Mouse (Mus musculus) heart, postnatal 0 days (tissue): ENCODE data around the gene Card14. TPM values are rescaled to one million over a fixed set of nuclear protein-coding genes. Genes with fewer than 3 reads are reported as not detected.

Source experiments
- ATAC-seq: fragments of 200-750 bp; cut with Nextera tagmentation; 2 replicates; pipeline ENCODE4 v1.8.0; 2017; ENCODE audit warnings: low read depth, moderate number of reproducible peaks, moderate library complexity; ENCODE audit not compliant: insufficient read depth
- DNase-seq: peaks from one replicate; pipeline ENCODE4 v3.0.0-alpha.2; 2016; ENCODE audit warnings: low spot score
- H3K27ac ChIP-seq: fragments of 300-500 bp; sonication (generic); 2 replicates; pipeline ENCODE4 v1.5.1; 2014; ENCODE audit warnings: low read depth, mild to moderate bottlenecking
- H3K27me3 ChIP-seq: fragments of 300-500 bp; sonication (generic); 2 replicates; pipeline ENCODE4 v1.6.1; 2014; ENCODE audit warnings: low read length, mixed read lengths; ENCODE audit not compliant: control insufficient read depth, insufficient read depth
- H3K36me3 ChIP-seq: fragments of 300-500 bp; sonication (generic); replicated peaks from 2 replicates; pipeline ENCODE4 v1.6.1; 2014; ENCODE audit warnings: low read length, mixed read lengths; ENCODE audit not compliant: control insufficient read depth, insufficient read depth
- H3K4me1 ChIP-seq: fragments of 300-500 bp; sonication (generic); 2 replicates; pipeline ENCODE4 v1.6.1; 2014; ENCODE audit warnings: antibody characterized with exemption; ENCODE audit not compliant: control insufficient read depth, insufficient read depth
- H3K4me2 ChIP-seq: fragments of 300-500 bp; sonication (generic); 2 replicates; pipeline ENCODE4 v1.6.1; 2014; ENCODE audit warnings: low read depth, mild to moderate bottlenecking, low read length, moderate library complexity
- H3K4me3 ChIP-seq: fragments of 300-500 bp; sonication (generic); 2 replicates; pipeline ENCODE4 v1.5.1; 2014; ENCODE audit warnings: low read depth, low read length
- H3K9ac ChIP-seq: fragments of 300-500 bp; sonication (generic); replicated peaks from 2 replicates; pipeline ENCODE4 v1.6.1; 2014; ENCODE audit warnings: low read depth, low read length, mixed read lengths
- H3K9me3 ChIP-seq: fragments of 300-500 bp; sonication (generic); replicated peaks from 2 replicates; pipeline ENCODE4 v1.6.1; 2016; ENCODE audit warnings: low read length; ENCODE audit not compliant: control insufficient read depth
- CTCF ChIP-seq: IDR thresholded peaks from 2 replicates; pipeline ENCODE4 v1.5.1; 2016; ENCODE audit warnings: antibody characterized with exemption, control low read depth, low read depth
- EP300 ChIP-seq: IDR thresholded peaks from 2 replicates; pipeline ENCODE4 v1.6.1; 2016; ENCODE audit warnings: antibody characterized with exemption, low read depth
- WGBS: fragments of 180-500 bp; shearing (Covaris S2); extraction: QIAGEN DNeasy Blood & Tissue Kit; methylation state at CpG from one replicate; pipeline ENCODE4 v1.1.7; 2014; 5-methylcytosine and 5-hydroxymethylcytosine counted together
- polyA plus RNA-seq: library from polyadenylated mRNA; unstranded; fragments of >200 nt; fragmentation: Nextera tagmentation; extraction: Ambion mirVana; gene quantifications from 2 replicates; pipeline ENCODE4 v1.2.1, GENCODE M21; 2015
- total RNA-seq: library from RNA; depleted of rRNA; stranded (reverse); fragments of >200 nt; gene quantifications from 2 replicates; pipeline ENCODE4 v1.2.3, GENCODE M21; 2014; ENCODE audit warnings: low replicate concordance

Card14 gene
- total and polyA plus RNA-seq, 2 experiments from 2014 or later, result 0.41 to 1.2 TPM

DNA sequence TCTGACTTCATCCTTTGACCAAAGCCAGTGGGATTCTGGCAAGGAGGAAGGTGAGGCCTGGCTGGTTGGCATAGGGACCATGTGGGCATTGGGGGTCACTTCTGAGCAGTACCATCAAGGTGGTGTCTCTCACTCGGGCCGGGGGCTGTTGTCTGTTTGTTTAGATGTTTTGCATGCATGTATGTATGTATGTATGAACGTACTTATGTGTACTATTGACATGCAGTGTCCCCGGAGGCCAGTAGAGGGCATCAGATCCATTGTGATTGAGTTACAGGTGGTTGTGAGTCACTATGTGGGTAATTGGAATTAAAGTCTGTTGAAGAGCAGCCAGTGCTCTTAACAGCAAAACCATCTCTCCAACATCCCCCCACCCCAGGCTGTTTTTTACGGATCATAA is 32.1 kb downstream of the Card14 start:
- WGBS, result 2% methylated on average over 5 of the region's 5 CpGs
- no peaks in the 10 kb centered on the region for H3K9me3 ChIP-seq
- TF ChIP-seq CTCF, result peak; percentile 96
- no peak for TF ChIP-seq EP300
- ATAC-seq (peak; percentile 69), DNase-seq (peak; percentile 43)
- H3K27ac ChIP-seq, result no peak overlapping the region
- no peak overlapping the region for H3K9ac ChIP-seq
- H3K4me2 ChIP-seq, result no peak overlapping the region
- H3K36me3 ChIP-seq, result no peaks in the 10 kb centered on the region
- no peaks in the 10 kb centered on the region for H3K27me3 ChIP-seq
- no peak overlapping the region for H3K4me3 ChIP-seq
- H3K4me1 ChIP-seq, result no peaks in the 10 kb centered on the region

DNA sequence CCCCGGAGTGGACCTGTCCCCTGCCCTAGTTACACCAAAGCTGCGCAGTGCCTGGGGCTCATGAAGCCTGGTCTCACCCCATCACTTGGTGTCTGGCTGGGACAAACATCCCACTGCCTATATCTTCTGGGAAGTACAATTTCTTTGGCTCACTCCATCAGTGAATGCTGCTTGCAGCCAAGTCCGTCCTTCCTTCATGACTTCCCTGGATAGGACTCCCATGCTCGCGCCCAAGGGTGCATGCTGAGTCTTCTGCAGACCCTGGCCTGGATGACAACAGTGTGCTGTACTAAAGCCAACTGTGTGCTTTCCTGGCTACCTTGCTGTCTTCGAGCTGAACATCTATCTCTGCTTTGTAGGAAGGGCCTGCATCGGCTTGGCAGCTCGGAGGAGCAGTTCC is 36.6 kb downstream of the Card14 start:
- TF ChIP-seq EP300, result no peak
- TF ChIP-seq CTCF, result no peak
- Histone ChIP-seq H3K27ac (no peak overlapping the region), H3K27me3 (no peaks in the 10 kb centered on the region), H3K4me3 (no peak overlapping the region), H3K9ac (no peak overlapping the region), H3K4me1 (no peaks in the 10 kb centered on the region), H3K4me2 (no peak overlapping the region), H3K36me3 (0 out of 2 replicates have a peak, but pooled peaks cover 6% of the 10 kb centered on the region), H3K9me3 (no peaks in the 10 kb centered on the region)
- DNase-seq (no peak), ATAC-seq (no peak)
- 69% methylated on average over 8 of the region's 8 CpGs for WGBS

DNA sequence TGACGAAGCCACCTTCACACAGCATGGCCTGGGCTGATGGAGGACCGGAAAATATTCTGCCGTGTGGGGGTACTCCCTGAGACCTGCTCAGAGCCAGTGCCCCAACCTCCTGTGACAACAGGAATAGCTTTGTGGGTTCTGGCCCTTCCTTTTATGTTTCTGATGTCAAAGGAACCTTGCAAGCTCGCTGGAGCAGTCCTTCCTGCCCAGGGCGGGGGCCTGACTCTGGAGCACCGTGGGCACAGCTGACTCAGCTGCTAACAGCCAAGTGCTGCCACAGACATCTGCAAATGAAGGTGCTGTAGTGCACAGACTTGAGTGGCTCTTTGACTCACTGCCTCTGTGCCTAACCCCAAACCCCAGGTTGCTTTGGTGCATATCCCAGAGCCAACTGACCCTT is 37.3 kb downstream of the Card14 start:
- WGBS, result 56% methylated on average over 6 of the region's 6 CpGs
- Histone ChIP-seq H3K9ac (no peak overlapping the region), H3K4me2 (no peak overlapping the region), H3K4me1 (no peaks in the 10 kb centered on the region), H3K9me3 (no peaks in the 10 kb centered on the region), H3K4me3 (no peak overlapping the region), H3K27ac (no peak overlapping the region), H3K27me3 (no peaks in the 10 kb centered on the region), H3K36me3 (0 out of 2 replicates have a peak, but pooled peaks cover 6% of the 10 kb centered on the region)
- DNase-seq (no peak), ATAC-seq (no peak)
- TF ChIP-seq EP300 (no peak), CTCF (no peak)

DNA sequence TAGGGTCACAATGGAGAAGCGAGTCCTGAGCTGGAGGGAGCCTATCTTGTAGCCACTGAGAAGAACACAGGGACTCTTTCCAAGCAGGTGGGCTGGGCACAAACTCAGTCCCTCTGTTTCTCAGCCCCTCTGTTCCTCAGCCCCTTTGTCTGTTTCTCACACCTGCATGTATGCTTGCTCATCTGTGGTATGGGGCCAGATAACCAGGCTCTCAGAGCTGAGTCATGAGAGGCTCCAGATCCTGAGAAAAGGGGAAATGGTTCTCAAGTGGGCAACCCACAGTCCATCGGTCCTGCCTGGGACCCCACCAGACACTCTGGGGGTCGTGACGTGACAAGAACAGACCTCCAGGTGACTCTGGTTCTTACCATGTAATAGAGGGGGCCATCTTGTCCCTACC is 39.6 kb downstream of the Card14 start:
- WGBS, result 84% methylated on average over 4 of the region's 4 CpGs

DNA sequence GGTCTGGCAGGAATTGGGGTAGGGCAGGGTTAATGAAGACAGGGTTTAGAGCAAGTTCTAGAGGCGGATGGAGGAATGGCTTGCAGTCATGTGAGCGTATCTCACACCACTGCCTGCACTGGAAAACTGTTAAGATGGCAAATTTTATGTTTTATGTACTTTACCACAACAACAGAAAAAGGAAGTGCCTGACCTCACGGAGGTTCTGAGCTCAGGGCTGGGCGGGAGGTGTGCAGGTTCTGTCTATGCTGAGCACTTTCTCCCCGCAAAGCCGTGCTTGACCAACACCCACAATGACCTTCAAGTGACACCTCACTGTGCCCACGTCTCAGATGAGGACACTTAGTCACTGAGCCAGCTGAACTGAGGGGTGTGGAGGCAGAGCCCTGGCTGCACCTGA is 44.5 kb downstream of the Card14 start:
- Histone ChIP-seq H3K27ac (no peak overlapping the region), H3K36me3 (0 out of 2 replicates have a peak, but pooled peaks cover 6% of the 10 kb centered on the region), H3K9ac (no peak overlapping the region), H3K4me2 (no peak overlapping the region), H3K27me3 (no peaks in the 10 kb centered on the region), H3K9me3 (no peaks in the 10 kb centered on the region), H3K4me3 (no peak overlapping the region), H3K4me1 (peaks cover 15% of the 10 kb centered on the region)
- ATAC-seq (no peak), DNase-seq (no peak)
- TF ChIP-seq CTCF (no peak), EP300 (no peak)
- 71% methylated on average over 7 of the region's 7 CpGs for WGBS

More for the DNA sequence above, 39.6 kb downstream of the Card14 start:
- Histone ChIP-seq H3K27me3 (no peaks in the 10 kb centered on the region), H3K4me1 (no peaks in the 10 kb centered on the region), H3K9me3 (no peaks in the 10 kb centered on the region), H3K4me3 (no peak overlapping the region), H3K4me2 (no peak overlapping the region), H3K36me3 (0 out of 2 replicates have a peak, but pooled peaks cover 6% of the 10 kb centered on the region), H3K27ac (no peak overlapping the region), H3K9ac (no peak overlapping the region)
- no peak for ATAC-seq
- no peak for TF ChIP-seq EP300
- TF ChIP-seq CTCF, result no peak
- no peak for DNase-seq

DNA sequence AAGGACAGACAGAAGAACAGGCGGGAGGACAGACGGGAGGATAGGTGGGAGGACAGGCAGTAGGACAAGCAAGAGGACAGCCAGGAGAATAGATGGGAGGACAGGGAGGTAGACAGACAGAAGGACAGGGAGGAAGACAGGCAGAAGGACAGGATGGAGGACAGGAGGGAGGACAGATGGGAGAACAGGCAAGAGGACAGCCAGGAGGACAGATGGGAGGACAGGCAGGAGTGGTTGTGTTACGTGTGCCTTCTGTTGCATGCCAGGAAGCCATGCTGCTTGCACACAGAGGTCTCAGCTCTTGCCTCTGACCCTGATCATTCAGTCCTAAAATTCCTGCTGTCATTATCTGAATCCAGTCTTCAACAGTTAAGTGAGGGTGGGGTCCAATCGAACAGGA is 46.4 kb downstream of the Card14 start:
- WGBS, result 78% methylated on average over 4 of the region's 4 CpGs
- TF ChIP-seq CTCF (no peak), EP300 (no peak)
- Histone ChIP-seq H3K4me2 (no peak overlapping the region), H3K9ac (no peak overlapping the region), H3K4me3 (no peak overlapping the region), H3K27me3 (no peaks in the 10 kb centered on the region), H3K9me3 (no peaks in the 10 kb centered on the region), H3K36me3 (0 out of 2 replicates have a peak, but pooled peaks cover under 1% of the 10 kb centered on the region), H3K27ac (no peak overlapping the region), H3K4me1 (peaks cover 15% of the 10 kb centered on the region)
- no peak for ATAC-seq
- DNase-seq, result no peak
